Mouse (Mus musculus) adrenal gland, postnatal 10 days (tissue): ENCODE measurements around the gene Serpina3g. TPM values are rescaled to one million over a fixed set of nuclear protein-coding genes. Genes with fewer than 3 reads are reported as not detected.

Experiments
- DNase-seq: peaks from one replicate; pipeline ENCODE4 v3.0.0; 2021; ENCODE audit warnings: mixed read lengths
- total RNA-seq, 2 experiments: library from RNA; stranded (reverse); gene quantifications; 2 replicates each; pipeline ENCODE4 v1.2.3; 2021

The Serpina3g gene
- total RNA-seq, 2 experiments from 2014 or later, result 14.3 to 16.7 TPM

GRCm38 (mm10) chr12:104279056-104279435 is 43.0 kb downstream of the Serpina3g start:
- DNase-seq, result no peak

GRCm38 (mm10) chr12:104283380-104283779 is 47.3 kb downstream of the Serpina3g start:
- no peak for DNase-seq

- DNase-seq, result no peak
Observed at GRCm38 (mm10) chr12:104288336-104288735, 52.3 kb downstream of the Serpina3g start.

- no peak for DNase-seq
Observed at GRCm38 (mm10) chr12:104289872-104290271, 53.8 kb downstream of the Serpina3g start.

Other genes starting within 250 kb of the Serpina3g start
- gene Serpina11, start 246.3 kb upstream of the Serpina3g start, total RNA-seq, result 10 to 100 TPM; 15.8 to 45.3 TPM
- under 1 TPM in 1 of 2 experiments, not detected in 1; 0.12 TPM for gene Serpina9, start 222.5 kb upstream of the Serpina3g start, total RNA-seq
- gene Serpina12, start 191.8 kb upstream of the Serpina3g start, total RNA-seq, result under 1 TPM; 0.36 TPM
- gene Serpina5, start 135.1 kb upstream of the Serpina3g start, total RNA-seq, result under 1 TPM; 0.12 to 0.18 TPM
- gene Serpina3a, start 123.5 kb upstream of the Serpina3g start, total RNA-seq, result not detected
- gene Serpina3b, start 108.2 kb upstream of the Serpina3g start, total RNA-seq, result under 1 TPM in 1 of 2 experiments, not detected in 1; 0.21 TPM
- 1 to 10 TPM; 3.1 to 6.1 TPM for gene Serpina3c, start 82.4 kb upstream of the Serpina3g start, total RNA-seq
- gene Serpina3f, start 21.7 kb upstream of the Serpina3g start, total RNA-seq, result 1 to 10 TPM; 1.4 to 1.5 TPM
- gene Serpina3i, start 26.9 kb downstream of the Serpina3g start, total RNA-seq, result 1 to 10 TPM; 1.2 to 2.4 TPM
- gene Serpina3j, start 78.3 kb downstream of the Serpina3g start, total RNA-seq, result not detected
- 100 to 1,000 TPM; 111 to 340 TPM for gene Serpina3k, start 102.2 kb downstream of the Serpina3g start, total RNA-seq
- 100 to 1,000 TPM in 1 of 2 experiments, 10 to 100 TPM in 1; 40.0 to 128 TPM for gene Serpina3m, start 102.2 kb downstream of the Serpina3g start, total RNA-seq
- 100 to 1,000 TPM in 1 of 2 experiments, 10 to 100 TPM in 1; 59.9 to 180 TPM for gene Serpina3n, start 170.5 kb downstream of the Serpina3g start, total RNA-seq
- under 1 TPM in 1 of 2 experiments, not detected in 1; 0.39 TPM for gene Gsc, start 237.1 kb downstream of the Serpina3g start, total RNA-seq